Mouse (Mus musculus): ENCODE results near the gene Samt1. TPM values are rescaled to one million over a fixed set of nuclear protein-coding genes. Genes with fewer than 3 reads are reported as not detected.

Gene Samt1
- total RNA-seq (2023), result not detected

GRCm38 (mm10) chrX:154012540-154012939, at the start of gene Samt1:
Samt1 (minus strand) TSS chrX:154012640.

GRCm38 (mm10) chrX:154054939-154055338, 42.5 kb upstream of the Samt1 start, which contains the start of gene Gm10057:
Gm10057 (minus strand) TSS chrX:154055039.

GRCm38 (mm10) chrX:154033727-154034126, 21.3 kb upstream of the Samt1 start, which contains the start of gene 4921511M17Rik:
4921511M17Rik (minus strand) TSS chrX:154033827.

Other genes starting within 250 kb of the Samt1 start
- gene Spin2c, start 180.4 kb downstream of the Samt1 start, total RNA-seq (2023), result 1 to 10 TPM; 2.5 to 3.6 TPM
- not detected for gene 4921511M17Rik, start 21.2 kb upstream of the Samt1 start, total RNA-seq (2023)
- not detected for gene Gm10057, start 42.4 kb upstream of the Samt1 start, total RNA-seq (2023)
- gene Gm15140, start 108.0 kb upstream of the Samt1 start, total RNA-seq (2023), result not detected

All from T-cell, adult 66 days (primary cell).